In the genomic region with DNA sequence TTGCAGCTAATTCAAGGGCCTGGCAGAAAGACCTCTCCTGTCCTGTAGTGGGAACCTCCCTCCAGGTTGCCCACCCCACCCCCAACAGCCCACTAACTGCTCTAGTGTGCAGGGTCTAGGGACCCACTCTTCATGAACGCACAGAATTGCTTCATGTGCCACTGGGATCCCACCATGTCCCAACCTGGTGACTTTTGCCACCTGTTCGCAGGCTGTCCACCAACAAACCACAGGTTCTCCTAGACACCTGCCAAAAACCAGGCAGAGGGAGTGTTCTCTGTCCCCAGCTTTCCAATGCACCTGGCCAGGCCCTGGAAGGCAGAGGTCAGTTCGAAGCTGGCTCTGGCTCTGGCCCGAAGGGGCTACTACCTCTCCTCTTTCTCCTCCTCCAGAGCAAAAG, we compare ENCODE assay signal across 9 mouse cellular contexts. TPM values are rescaled to one million over a fixed set of nuclear protein-coding genes. Genes with fewer than 3 reads are reported as not detected.
DNase-seq lines count a peak whose midpoint lies in the region; ATAC-seq lines count a peak whose summit lies in the region.
"Had no signal": no experiment of that assay in that cellular context is flagged by ENCODE, and none has a peak within 500 bp of the region (broad histone marks: within the 10 kb centered on the region; RNA-seq: fewer than 3 reads in every experiment).

No protein-coding gene starts in this region.

- peak overlapping the region; percentile 70 for H3K27ac ChIP-seq in heart, embryonic 13.5 days (replicated peaks)
- H3K27ac ChIP-seq in embryonic facial prominence, embryonic 13.5 days = peak overlapping the region; percentile 64; the same call in 1 of the 2 replicates
- peak overlapping the region; percentile 80 for H3K27ac ChIP-seq in hindbrain, embryonic 15.5 days (replicated peaks)
- peak overlapping the region; percentile 73 for H3K27ac ChIP-seq in midbrain, embryonic 14.5 days (replicated peaks; ENCODE audit: low read depth, low read length)
- H3K27ac ChIP-seq: macrophage had no signal

- peak overlapping the region; percentile 21; the same call in 1 of the 2 replicates for H3K4me2 ChIP-seq in heart, embryonic 13.5 days
- no peak overlapping the region for H3K4me2 ChIP-seq in embryonic facial prominence, embryonic 13.5 days
- H3K4me2 ChIP-seq in hindbrain, embryonic 15.5 days = peak overlapping the region; percentile 92
- peak overlapping the region; percentile 65; the same call in 1 of the 2 replicates for H3K4me2 ChIP-seq in midbrain, embryonic 14.5 days (ENCODE audit: low read length)

- WGBS in heart, embryonic 13.5 days = 80% methylated on average over 4 of the region's 4 CpGs
- WGBS in embryonic facial prominence, embryonic 13.5 days = 81% methylated on average over 4 of the region's 4 CpGs
- WGBS in hindbrain, embryonic 15.5 days = 69% methylated on average over 4 of the region's 4 CpGs
- 84% methylated on average over 4 of the region's 4 CpGs for WGBS in midbrain, embryonic 14.5 days

- no peaks in the 10 kb centered on the region for H3K9me3 ChIP-seq in heart, embryonic 13.5 days
- H3K9me3 ChIP-seq in embryonic facial prominence, embryonic 13.5 days = no peaks in the 10 kb centered on the region
- no peaks in the 10 kb centered on the region for H3K9me3 ChIP-seq in hindbrain, embryonic 15.5 days
- no peaks in the 10 kb centered on the region for H3K9me3 ChIP-seq in midbrain, embryonic 14.5 days (ENCODE audit: control insufficient read depth, low read length)

- H3K9ac ChIP-seq in heart, embryonic 13.5 days = peak overlapping the region; percentile 44; the same call in 1 of the 2 replicates
- 0 out of 2 replicates have a peak overlapping the region, but pooled peaks have one; percentile 58 for H3K9ac ChIP-seq in embryonic facial prominence, embryonic 13.5 days
- H3K9ac ChIP-seq in hindbrain, embryonic 15.5 days = no peak overlapping the region
- no peak overlapping the region for H3K9ac ChIP-seq in midbrain, embryonic 14.5 days (replicated peaks; ENCODE audit: low read length)

- H3K4me1 ChIP-seq in heart, embryonic 13.5 days = peaks cover 46% of the 10 kb centered on the region
- H3K4me1 ChIP-seq in embryonic facial prominence, embryonic 13.5 days = peaks cover 43% of the 10 kb centered on the region
- H3K4me1 ChIP-seq in hindbrain, embryonic 15.5 days (replicated peaks) = peaks cover 50% of the 10 kb centered on the region
- peaks cover 40% of the 10 kb centered on the region for H3K4me1 ChIP-seq in midbrain, embryonic 14.5 days (ENCODE audit: control insufficient read depth, insufficient read depth, low read length)

- no peak for ATAC-seq in heart, embryonic 13.5 days (ENCODE audit: extremely low read depth, insufficient number of reproducible peaks, low FRiP score, low TSS enrichment)
- no peak for ATAC-seq in embryonic facial prominence, embryonic 13.5 days (ENCODE audit: insufficient number of reproducible peaks, insufficient read depth, low FRiP score, low TSS enrichment, low read depth)
- ATAC-seq in hindbrain, embryonic 15.5 days (ENCODE audit: low FRiP score, low read depth) = no peak
- ATAC-seq in midbrain, embryonic 14.5 days (ENCODE audit: low FRiP score, low TSS enrichment) = no peak
- ATAC-seq in erythroid progenitor cell, adult 5-6 weeks (replicated peaks; ENCODE audit: low FRiP score, poor library complexity, severe bottlenecking) = no peak
- ATAC-seq in monocyte, adult 5-6 weeks (replicated peaks; ENCODE audit: insufficient number of reproducible peaks, low FRiP score, low TSS enrichment, poor library complexity, severe bottlenecking) = no peak

- no peaks in the 10 kb centered on the region for H3K27me3 ChIP-seq in heart, embryonic 13.5 days (replicated peaks)
- no peaks in the 10 kb centered on the region for H3K27me3 ChIP-seq in embryonic facial prominence, embryonic 13.5 days
- H3K27me3 ChIP-seq in hindbrain, embryonic 15.5 days = no peaks in the 10 kb centered on the region
- no peaks in the 10 kb centered on the region for H3K27me3 ChIP-seq in midbrain, embryonic 14.5 days (ENCODE audit: control insufficient read depth, insufficient read depth, low read length)

- no peak overlapping the region for H3K4me3 ChIP-seq in heart, embryonic 13.5 days
- no peak overlapping the region for H3K4me3 ChIP-seq in embryonic facial prominence, embryonic 13.5 days
- peak overlapping the region; percentile 91; the same call in 1 of the 2 replicates for H3K4me3 ChIP-seq in hindbrain, embryonic 15.5 days
- H3K4me3 ChIP-seq in midbrain, embryonic 14.5 days (replicated peaks; ENCODE audit: low read depth, low read length) = peak overlapping the region; percentile 93; the same call in 1 of the 2 replicates

- peaks cover 40% of the 10 kb centered on the region for H3K36me3 ChIP-seq in heart, embryonic 13.5 days
- H3K36me3 ChIP-seq in embryonic facial prominence, embryonic 13.5 days = peaks cover 41% of the 10 kb centered on the region
- peaks cover 28% of the 10 kb centered on the region for H3K36me3 ChIP-seq in hindbrain, embryonic 15.5 days
- peaks cover 37% of the 10 kb centered on the region for H3K36me3 ChIP-seq in midbrain, embryonic 14.5 days (ENCODE audit: control insufficient read depth, insufficient read depth, low read length)

- no peak for DNase-seq in heart, adult 9 months (ENCODE audit: low spot score in 2 of 2)
- DNase-seq in midbrain, embryonic 14.5 days = no peak
- DNase-seq in ovary, adult 18-20 months (ENCODE audit: low spot score) = no peak

RNA-seq across cellular contexts. Expression of a gene that starts 5.9 kb away (rescaled TPM):
- polyA plus RNA-seq in heart, embryonic 13.5 days (2015; fragmentation: Nextera tagmentation; extraction: Ambion mirVana) = 10.5 and 11.0 TPM in 2 replicates
- polyA plus RNA-seq in embryonic facial prominence, embryonic 13.5 days (2015; fragmentation: Nextera tagmentation; extraction: Ambion mirVana) = 17.2 and 20.9 TPM in 2 replicates
- 18.9 and 19.5 TPM in 2 replicates for polyA plus RNA-seq in hindbrain, embryonic 15.5 days (2015; fragmentation: Nextera tagmentation; extraction: Ambion mirVana)
- 25.5 and 31.2 TPM in 2 replicates for polyA plus RNA-seq in midbrain, embryonic 14.5 days (2014; fragmentation: Nextera tagmentation; extraction: Ambion mirVana)
- total RNA-seq in erythroid progenitor cell, adult 5-6 weeks (2015; ENCODE audit: low replicate concordance) = 5.9 TPM in 1 of 2 replicates, not detected in the other
- total RNA-seq in erythroid progenitor cell, adult 5-6 weeks (2017; ENCODE audit: low replicate concordance) = 2.1 TPM in 1 of 2 replicates, not detected in the other
- 0.85 to 4.5 TPM in 2 of 3 replicates, not detected in the other for total RNA-seq in monocyte, adult 5-6 weeks (2017)

RNA-seq across cellular contexts. Expression of a gene that starts 8.8 kb away (rescaled TPM):
- polyA plus RNA-seq in heart, embryonic 13.5 days (2015; fragmentation: Nextera tagmentation; extraction: Ambion mirVana) = 371 and 445 TPM in 2 replicates
- 443 and 487 TPM in 2 replicates for polyA plus RNA-seq in embryonic facial prominence, embryonic 13.5 days (2015; fragmentation: Nextera tagmentation; extraction: Ambion mirVana)
- 416 and 449 TPM in 2 replicates for polyA plus RNA-seq in hindbrain, embryonic 15.5 days (2015; fragmentation: Nextera tagmentation; extraction: Ambion mirVana)
- 456 and 503 TPM in 2 replicates for polyA plus RNA-seq in midbrain, embryonic 14.5 days (2014; fragmentation: Nextera tagmentation; extraction: Ambion mirVana)
- total RNA-seq in erythroid progenitor cell, adult 5-6 weeks (2015; ENCODE audit: low replicate concordance) = 20.5 and 50.7 TPM in 2 replicates
- 7.9 and 45.8 TPM in 2 replicates for total RNA-seq in erythroid progenitor cell, adult 5-6 weeks (2017; ENCODE audit: low replicate concordance)
- total RNA-seq in monocyte, adult 5-6 weeks (2017) = 137 to 160 TPM (median 146 TPM) in 3 replicates

RNA-seq across cellular contexts. Expression of a gene that starts 8.8 kb away (rescaled TPM):
- 44.1 and 53.7 TPM in 2 replicates for polyA plus RNA-seq in heart, embryonic 13.5 days (2015; fragmentation: Nextera tagmentation; extraction: Ambion mirVana)
- polyA plus RNA-seq in embryonic facial prominence, embryonic 13.5 days (2015; fragmentation: Nextera tagmentation; extraction: Ambion mirVana) = 12.5 and 13.4 TPM in 2 replicates
- 33.2 and 37.0 TPM in 2 replicates for polyA plus RNA-seq in hindbrain, embryonic 15.5 days (2015; fragmentation: Nextera tagmentation; extraction: Ambion mirVana)
- polyA plus RNA-seq in midbrain, embryonic 14.5 days (2014; fragmentation: Nextera tagmentation; extraction: Ambion mirVana) = 17.4 and 21.8 TPM in 2 replicates
- 6.3 TPM in 1 of 2 replicates, not detected in the other for total RNA-seq in erythroid progenitor cell, adult 5-6 weeks (2015; ENCODE audit: low replicate concordance)
- not detected in 2 replicates for total RNA-seq in erythroid progenitor cell, adult 5-6 weeks (2017; ENCODE audit: low replicate concordance)
- 5.8 to 19.1 TPM (median 6.2 TPM) in 3 replicates for total RNA-seq in monocyte, adult 5-6 weeks (2017)

RNA-seq across cellular contexts. Expression of a gene that starts 31.2 kb away (rescaled TPM):
- 1.7 and 1.9 TPM in 2 replicates for polyA plus RNA-seq in heart, embryonic 13.5 days (2015; fragmentation: Nextera tagmentation; extraction: Ambion mirVana)
- 3.1 and 3.3 TPM in 2 replicates for polyA plus RNA-seq in embryonic facial prominence, embryonic 13.5 days (2015; fragmentation: Nextera tagmentation; extraction: Ambion mirVana)
- polyA plus RNA-seq in hindbrain, embryonic 15.5 days (2015; fragmentation: Nextera tagmentation; extraction: Ambion mirVana) = 3.4 and 3.5 TPM in 2 replicates
- polyA plus RNA-seq in midbrain, embryonic 14.5 days (2014; fragmentation: Nextera tagmentation; extraction: Ambion mirVana) = 6.2 and 9.0 TPM in 2 replicates
- total RNA-seq in erythroid progenitor cell, adult 5-6 weeks (2015; ENCODE audit: low replicate concordance) = 2.1 and 9.7 TPM in 2 replicates
- 1.3 and 3.9 TPM in 2 replicates for total RNA-seq in erythroid progenitor cell, adult 5-6 weeks (2017; ENCODE audit: low replicate concordance)
- total RNA-seq in monocyte, adult 5-6 weeks (2017) = 34.4 to 77.7 TPM (median 40.4 TPM) in 3 replicates

RNA-seq across cellular contexts. Expression of a gene that starts 50.1 kb away (rescaled TPM):
- 0.90 and 1.0 TPM in 2 replicates for polyA plus RNA-seq in heart, embryonic 13.5 days (2015; fragmentation: Nextera tagmentation; extraction: Ambion mirVana)
- 2.3 and 3.1 TPM in 2 replicates for polyA plus RNA-seq in embryonic facial prominence, embryonic 13.5 days (2015; fragmentation: Nextera tagmentation; extraction: Ambion mirVana)
- polyA plus RNA-seq in hindbrain, embryonic 15.5 days (2015; fragmentation: Nextera tagmentation; extraction: Ambion mirVana) = 4.0 and 4.2 TPM in 2 replicates
- 4.8 and 7.7 TPM in 2 replicates for polyA plus RNA-seq in midbrain, embryonic 14.5 days (2014; fragmentation: Nextera tagmentation; extraction: Ambion mirVana)
- total RNA-seq in erythroid progenitor cell, adult 5-6 weeks (2015; ENCODE audit: low replicate concordance) = 2.9 and 4.0 TPM in 2 replicates
- total RNA-seq in erythroid progenitor cell, adult 5-6 weeks (2017; ENCODE audit: low replicate concordance) = 2.1 and 12.6 TPM in 2 replicates
- 22.1 to 35.2 TPM (median 28.7 TPM) in 3 replicates for total RNA-seq in monocyte, adult 5-6 weeks (2017)

Comparison
In these comparisons a context has a peak if more than half of its experiments do, and no peak if none do; other contexts are left out.
1. H3K4me3 ChIP-seq: peak in hindbrain, embryonic 15.5 days (single experiment) and midbrain, embryonic 14.5 days (single experiment); none in heart, embryonic 13.5 days (single experiment) and embryonic facial prominence, embryonic 13.5 days (single experiment).
2. H3K9ac ChIP-seq: peak in heart, embryonic 13.5 days (single experiment) and embryonic facial prominence, embryonic 13.5 days (single experiment); none in hindbrain, embryonic 15.5 days (single experiment) and midbrain, embryonic 14.5 days (single experiment).
3. Peak in every context shown above with its lines, with median percentiles within 50 percentile points of each other: H3K27ac ChIP-seq.